Mouse (Mus musculus): ENCODE data around the gene Cast. TPM values are rescaled to one million over a fixed set of nuclear protein-coding genes. Genes with fewer than 3 reads are reported as not detected.

Cast gene
- total RNA-seq, 1 experiment from 2014 or later = 173 TPM

DNA sequence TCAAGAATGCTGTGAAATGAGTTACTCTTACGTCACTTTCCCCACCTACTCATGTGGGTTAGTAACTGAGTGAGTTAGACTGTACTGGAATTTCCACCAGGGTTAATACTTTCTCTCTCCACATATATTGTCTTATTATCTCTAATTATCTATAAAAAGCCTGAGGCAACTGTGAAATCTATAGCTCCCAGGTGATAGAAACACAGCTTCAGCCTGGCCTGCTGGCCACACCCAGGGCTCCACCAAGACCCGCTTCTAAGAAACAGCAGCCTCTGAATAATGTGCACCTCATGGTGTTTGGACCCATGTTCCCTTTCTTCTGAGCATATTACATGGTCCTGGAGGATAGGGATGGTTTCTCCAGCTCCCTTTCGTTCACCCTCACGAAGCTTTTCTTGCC lies 74.9 kb downstream of the Cast start:
- no peak for ATAC-seq (replicated peaks; ENCODE audit: insufficient number of reproducible peaks, low FRiP score, low TSS enrichment, poor library complexity, severe bottlenecking)

DNA sequence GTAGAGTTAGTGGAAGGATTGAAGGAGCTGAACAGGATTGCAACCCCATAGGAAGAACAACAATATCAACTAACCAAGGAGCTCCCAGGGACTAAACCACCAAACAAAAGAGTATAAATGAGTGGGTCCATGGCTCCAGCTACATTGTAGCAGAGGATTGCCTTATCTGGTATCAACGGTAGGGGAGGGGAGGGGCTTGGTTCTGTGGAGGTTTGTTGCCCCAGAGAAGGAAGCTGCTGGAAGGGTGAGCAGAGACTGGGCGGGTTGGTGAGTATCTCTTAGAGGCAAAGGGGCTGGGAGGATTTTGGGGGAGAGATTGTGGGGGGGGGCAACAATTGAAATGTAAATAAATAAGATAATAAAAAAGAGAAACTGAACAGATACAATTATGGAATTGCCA lies 89.6 kb downstream of the Cast start:
- ATAC-seq (replicated peaks; ENCODE audit: insufficient number of reproducible peaks, low FRiP score, low TSS enrichment, poor library complexity, severe bottlenecking) = no peak

DNA sequence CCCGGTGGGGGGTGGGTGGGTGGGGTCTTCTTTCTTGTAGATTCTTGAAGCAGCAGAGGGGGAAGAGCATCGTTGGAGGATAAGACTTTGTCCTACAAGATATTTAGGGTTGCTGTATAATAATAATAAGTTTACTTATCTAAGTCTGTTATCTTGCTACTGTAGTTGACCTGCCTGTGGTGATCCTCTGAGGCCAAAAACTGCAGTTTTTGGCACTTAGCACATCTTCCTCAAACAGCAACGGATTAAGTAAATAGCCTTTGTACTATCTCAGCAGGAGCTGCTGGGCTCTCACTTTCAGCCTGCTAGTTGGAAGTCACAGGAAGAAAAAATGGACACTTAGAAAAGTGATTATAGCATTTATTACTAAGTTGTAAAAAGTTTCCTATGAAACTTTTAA lies 112.4 kb downstream of the Cast start:
- no peak for ATAC-seq (replicated peaks; ENCODE audit: insufficient number of reproducible peaks, low FRiP score, low TSS enrichment, poor library complexity, severe bottlenecking)

DNA sequence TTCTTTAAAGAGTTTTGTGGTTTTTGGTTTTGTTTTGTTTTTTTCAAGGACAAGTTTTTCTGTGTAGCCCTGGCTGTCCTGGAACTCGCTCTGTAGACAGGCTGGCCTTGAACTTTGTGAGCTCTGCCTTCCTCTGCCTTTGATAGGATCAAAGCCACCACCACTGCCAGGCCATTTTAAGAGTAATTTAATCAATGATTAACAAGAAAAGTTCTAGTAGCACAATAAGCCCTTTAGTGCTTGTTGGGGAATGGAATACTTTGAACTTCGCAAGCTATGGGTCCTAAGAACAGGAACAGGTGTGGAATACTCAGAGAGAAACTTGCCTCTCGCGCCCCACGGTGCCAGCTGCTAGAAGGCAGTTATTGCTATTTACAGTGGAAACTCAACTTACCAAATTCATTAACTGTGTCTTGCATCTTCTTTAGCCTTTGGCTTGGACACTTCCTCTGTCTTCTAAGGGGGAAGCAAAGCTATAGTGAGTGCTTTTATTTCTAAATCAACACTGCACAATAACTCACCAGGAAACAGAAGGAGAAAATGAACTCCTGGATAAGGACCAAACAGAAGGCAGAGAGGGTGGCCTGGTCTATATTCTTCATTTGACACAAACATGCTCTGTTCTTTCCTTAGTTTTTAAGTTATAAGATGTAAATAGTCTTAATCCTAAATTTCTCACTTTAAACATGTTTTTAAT lies 113.0 kb downstream of the Cast start:
- ATAC-seq (replicated peaks; ENCODE audit: insufficient number of reproducible peaks, low FRiP score, low TSS enrichment, poor library complexity, severe bottlenecking) = no peak

Other genes with a start within 250 kb of the Cast start
- 68.3 to 110 TPM (median 87.4 TPM) in 3 replicates for gene Erap1, start 169.2 kb downstream of the Cast start, total RNA-seq (2017)